Mouse (Mus musculus) liver, adult (tissue): Measurements from ENCODE around the gene Cav3.

Experiments used
- GATA4 ChIP-seq: IDR thresholded peaks from 2 replicates; pipeline ENCODE4 v1.6.1; 2014; ENCODE audit warnings: mild to moderate bottlenecking, low read length; ENCODE audit not compliant: insufficient replicate concordance

The Cav3 gene

GRCm38 (mm10) chr6:112490625-112491242 is 31.4 kb downstream of the Cav3 start:
- TF ChIP-seq GATA4 = no peak

DNA sequence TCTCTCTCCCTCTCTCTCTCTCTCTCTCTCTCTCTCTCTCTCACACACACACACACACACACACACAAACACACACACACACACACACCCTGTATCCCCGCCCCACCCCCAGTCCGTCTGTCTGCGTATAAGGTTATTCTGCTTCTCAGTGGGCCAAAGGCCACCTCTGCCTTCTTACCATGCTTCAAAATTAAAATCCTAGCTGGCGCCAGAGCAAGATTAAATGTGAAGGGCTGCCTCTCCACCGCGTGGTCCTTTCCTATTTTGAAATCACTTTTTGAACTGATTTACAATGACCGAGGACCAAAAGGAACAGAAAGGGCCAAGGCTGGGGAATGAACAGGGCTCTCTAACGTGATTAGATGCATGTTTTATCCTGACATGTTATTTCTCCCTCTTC is 32.2 kb downstream of the Cav3 start:
- TF ChIP-seq GATA4 = no peak

- TF ChIP-seq GATA4 = no peak
Observed at GRCm38 (mm10) chr6:112492656-112493055, 33.4 kb downstream of the Cav3 start.

- TF ChIP-seq GATA4 = no peak
Observed at GRCm38 (mm10) chr6:112493371-112493770, 34.1 kb downstream of the Cav3 start.

DNA sequence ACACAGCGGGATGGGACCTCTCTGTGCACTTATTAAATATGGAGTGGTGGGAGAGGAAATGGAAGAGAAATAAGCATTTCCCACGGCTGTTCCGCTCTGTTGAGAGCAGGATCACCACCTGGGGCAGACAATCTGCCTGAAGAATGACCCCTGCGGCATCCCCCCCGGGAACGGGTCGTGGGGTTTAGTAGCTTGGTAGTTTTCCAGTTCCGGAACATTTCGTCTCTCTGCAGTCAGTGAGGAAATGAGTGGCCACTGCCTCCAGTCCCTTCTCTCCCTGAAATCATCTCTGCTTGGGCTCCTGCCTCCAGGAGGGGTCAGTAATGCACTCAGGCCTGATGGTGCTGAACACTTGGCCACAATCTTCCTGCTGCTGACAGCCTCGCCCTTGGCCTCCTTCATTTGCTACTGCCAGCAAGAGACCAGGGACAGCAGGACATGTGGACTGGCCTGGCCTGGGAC is 35.3 kb downstream of the Cav3 start:
- TF ChIP-seq GATA4 = no peak

- no peak for TF ChIP-seq GATA4
Observed at GRCm38 (mm10) chr6:112495219-112495618, 35.9 kb downstream of the Cav3 start.

DNA sequence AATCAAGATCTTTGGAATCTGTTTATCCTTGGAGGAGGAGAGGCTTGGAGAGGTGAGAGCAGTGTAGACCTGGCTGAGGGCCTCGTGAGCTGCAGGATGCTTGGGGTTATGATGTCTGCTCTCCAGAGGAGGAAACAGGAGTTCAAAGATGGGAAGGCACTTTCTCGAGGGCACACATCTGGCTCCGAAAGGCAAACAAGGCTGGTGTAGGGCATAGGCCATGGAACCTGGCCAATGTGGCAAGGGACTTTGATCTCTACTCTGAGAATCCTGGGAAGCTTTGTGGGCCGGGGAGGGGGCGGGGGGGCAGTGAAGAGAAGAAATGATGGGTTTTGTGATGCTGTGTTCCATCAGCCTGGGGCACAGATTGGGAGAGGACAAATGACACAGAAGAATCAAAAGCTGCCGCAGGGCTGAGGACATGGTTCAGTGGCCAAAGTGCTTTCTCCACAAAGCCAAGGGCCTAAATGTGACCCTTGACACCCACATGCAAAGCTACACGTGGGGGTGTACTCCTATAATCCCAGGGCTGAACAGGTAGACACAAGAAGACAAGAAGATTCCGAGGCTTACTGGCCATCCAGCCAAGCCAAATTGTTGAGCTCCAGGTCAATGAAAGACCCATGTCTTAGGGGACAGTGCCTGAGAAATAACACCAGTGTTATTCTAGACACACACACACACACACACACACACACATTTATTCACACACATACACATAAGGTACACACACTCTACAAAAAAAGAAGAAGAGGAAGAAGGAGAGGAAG is 37.2 kb downstream of the Cav3 start:
- no peak for TF ChIP-seq GATA4

GRCm38 (mm10) chr6:112497456-112497855 is 38.2 kb downstream of the Cav3 start:
- TF ChIP-seq GATA4 = no peak

DNA sequence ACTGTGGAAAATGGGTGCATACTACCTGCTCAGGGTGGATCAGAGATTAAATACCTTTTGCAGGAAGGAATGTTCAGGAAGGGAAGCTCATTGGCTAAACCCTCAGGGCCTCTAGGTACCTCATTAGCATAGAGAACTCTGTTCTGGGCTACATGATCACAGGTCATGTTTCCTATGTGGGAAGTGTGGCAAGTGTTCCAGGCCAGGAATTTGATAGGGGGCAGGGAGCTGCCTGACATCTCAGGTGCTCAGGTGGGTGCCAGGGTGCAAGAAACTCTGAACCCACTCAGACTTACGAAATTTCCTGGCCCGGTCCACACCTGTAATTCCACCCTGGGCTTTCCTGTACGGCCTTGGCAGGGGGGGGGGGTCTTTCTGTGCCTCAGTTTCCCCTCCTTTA is 39.4 kb downstream of the Cav3 start:
- TF ChIP-seq GATA4 = no peak

GRCm38 (mm10) chr6:112499456-112499855 is 40.2 kb downstream of the Cav3 start:
- TF ChIP-seq GATA4 = no peak

- no peak for TF ChIP-seq GATA4
Observed at GRCm38 (mm10) chr6:112501156-112501555, 41.9 kb downstream of the Cav3 start.

GRCm38 (mm10) chr6:112507617-112508016 is 48.3 kb downstream of the Cav3 start:
- no peak for TF ChIP-seq GATA4

DNA sequence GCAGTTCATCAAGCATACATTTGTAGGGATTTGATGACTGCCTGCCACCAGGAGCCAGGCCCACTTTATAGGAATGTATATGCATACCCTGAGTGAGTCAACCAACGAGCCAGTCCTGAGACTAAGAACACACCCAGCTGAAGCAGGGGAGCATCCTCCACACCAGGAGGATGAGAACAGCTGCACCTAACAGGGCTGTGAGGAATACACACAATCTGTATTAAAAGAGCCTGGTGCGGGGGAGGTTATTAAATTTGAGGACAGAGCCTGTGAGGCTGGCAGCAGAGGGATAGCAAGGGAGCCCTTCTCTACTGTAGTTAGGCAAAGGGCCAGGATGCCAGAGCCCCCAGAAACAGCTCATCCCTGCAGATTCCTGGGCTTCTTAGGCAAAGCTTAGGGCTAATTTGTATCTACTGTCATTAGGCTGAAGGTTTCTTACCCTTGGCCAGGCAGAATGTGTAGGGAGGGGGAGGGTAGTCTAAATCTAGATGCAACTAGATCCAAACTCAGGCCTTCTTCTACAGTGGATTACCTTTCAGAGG is 50.4 kb downstream of the Cav3 start:
- no peak for TF ChIP-seq GATA4

GRCm38 (mm10) chr6:112510346-112510745 is 51.0 kb downstream of the Cav3 start:
- no peak for TF ChIP-seq GATA4

DNA sequence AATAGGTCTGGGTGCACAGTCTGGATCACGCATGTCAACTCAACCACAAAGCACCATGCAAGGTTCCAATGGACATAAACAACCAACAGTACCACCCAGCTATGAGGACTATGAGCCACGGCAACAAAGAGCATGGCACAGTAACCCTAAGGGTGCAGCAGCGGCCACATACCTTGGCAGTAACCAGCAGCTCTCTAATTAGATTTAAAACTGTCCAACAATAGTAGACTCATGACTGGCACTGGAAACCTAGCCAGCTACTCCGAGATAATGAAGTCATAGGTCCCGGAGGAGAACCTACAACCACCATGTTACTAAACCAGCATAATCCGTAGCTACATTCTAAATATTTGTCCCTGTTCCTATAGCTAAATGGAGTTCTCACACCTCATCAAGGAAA is 55.3 kb downstream of the Cav3 start:
- TF ChIP-seq GATA4 = no peak

DNA sequence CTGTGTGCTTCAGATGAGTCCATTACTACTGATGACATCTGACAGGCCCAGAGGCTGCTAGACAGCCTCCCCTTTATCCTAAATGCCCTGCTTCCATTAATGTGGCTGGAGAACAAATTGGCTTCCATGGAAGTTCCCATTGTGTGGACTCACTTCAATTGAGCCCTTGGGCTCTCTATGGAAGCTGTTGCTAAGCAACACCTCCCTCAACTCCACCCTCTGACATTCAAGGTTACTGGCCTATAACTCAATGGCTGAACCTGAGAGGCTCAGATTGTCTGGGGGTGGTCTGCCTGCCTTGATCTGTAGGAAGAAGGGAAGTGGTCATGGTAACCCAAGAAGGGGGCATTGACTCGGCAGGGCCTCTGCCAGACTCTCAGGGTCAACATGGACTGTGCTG is 57.2 kb downstream of the Cav3 start:
- no peak for TF ChIP-seq GATA4
